Mouse (Mus musculus): ENCODE results near the gene Serinc5. TPM values are rescaled to one million over a fixed set of nuclear protein-coding genes. Genes with fewer than 3 reads are reported as not detected.

Gene Serinc5
- total RNA-seq (2023) = 36.1 to 41.3 TPM (median 36.5 TPM) in 4 replicates

DNA sequence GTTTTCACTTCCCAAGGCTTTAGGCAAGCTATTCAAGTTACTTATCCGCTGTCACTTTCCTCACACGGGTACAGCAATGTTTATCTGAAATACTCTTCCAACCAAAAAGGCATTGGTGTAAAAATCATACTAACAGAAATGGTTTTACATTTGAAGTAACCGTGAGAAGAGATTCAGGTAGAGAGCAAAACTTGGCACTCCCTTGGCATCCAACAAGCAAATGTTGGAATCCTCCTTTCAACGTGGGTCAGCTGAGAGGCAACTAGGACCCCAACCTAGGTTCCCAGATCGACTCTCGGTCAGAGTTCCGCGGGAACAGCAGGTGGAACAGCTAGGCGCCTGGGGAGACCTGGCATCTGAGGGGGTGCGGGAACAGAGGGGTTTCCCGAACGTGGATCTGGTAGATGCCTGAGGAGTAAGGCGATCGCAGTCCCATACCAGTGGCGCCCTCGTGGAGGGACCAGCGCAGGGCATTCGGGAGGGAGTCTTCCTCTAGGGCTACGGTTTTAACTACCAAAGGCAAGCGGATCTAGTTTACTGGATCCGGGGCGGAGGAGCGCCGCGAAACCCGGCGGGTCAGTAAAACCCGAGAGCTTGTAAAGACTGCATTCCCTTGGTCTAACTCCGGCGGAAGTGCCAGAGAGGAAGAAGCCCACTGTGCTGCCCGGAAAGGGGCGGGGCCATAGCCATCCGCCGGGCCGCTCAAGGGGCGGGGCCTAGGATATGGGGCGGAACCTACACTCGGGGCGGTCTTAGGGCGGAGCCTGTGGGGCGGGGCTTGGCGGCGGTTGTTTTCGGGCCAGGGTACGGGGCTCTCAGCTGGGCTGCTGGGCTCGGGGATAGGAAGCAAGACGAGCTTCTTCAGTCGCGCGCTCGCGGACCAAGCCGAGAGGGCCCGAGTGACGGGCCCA is at the start of gene Serinc5:
Gene Serinc5, plus strand, starts transcription at position 781 of the 911 bp plus-strand sequence.

DNA sequence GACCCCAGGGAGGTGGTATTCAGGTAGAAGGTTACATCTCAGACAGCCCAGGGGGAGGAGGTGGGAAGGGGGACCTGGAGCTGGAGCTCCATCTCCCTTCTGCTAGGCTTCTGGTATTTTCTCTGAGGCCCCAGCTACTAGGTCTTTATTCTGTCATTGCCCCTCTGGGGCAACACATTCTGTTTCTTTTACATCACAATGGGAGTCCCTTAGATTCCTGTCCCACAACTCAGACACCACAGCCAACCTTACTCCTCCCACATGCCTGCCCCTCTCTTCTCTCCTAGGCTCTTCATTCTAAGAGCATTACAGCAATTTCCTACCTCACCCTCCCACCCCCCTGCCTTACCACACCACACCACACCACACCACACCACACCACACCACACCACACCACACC is 34.8 kb upstream of the Serinc5 start, which contains the start of gene Spz1:
Gene Spz1, minus strand, starts transcription at position 101 of the 400 bp plus-strand sequence.

Other genes with a start within 250 kb of the Serinc5 start
- not detected in 4 replicates for gene Ankrd34b, start 185.2 kb upstream of the Serinc5 start, total RNA-seq (2023)
- 1.9 to 2.2 TPM (median 2.1 TPM) in 4 replicates for gene Fam151b, start 127.1 kb upstream of the Serinc5 start, total RNA-seq (2023)
- 16.4 to 26.8 TPM (median 22.4 TPM) in 4 replicates for gene Zfyve16, start 80.2 kb upstream of the Serinc5 start, total RNA-seq (2023)
- gene Spz1, start 34.9 kb upstream of the Serinc5 start, total RNA-seq (2023) = not detected in 4 replicates
- not detected in 4 replicates for gene Thbs4, start 183.7 kb downstream of the Serinc5 start, total RNA-seq (2023)
- gene Mtx3, start 233.7 kb downstream of the Serinc5 start, total RNA-seq (2023) = 15.0 to 22.2 TPM (median 19.0 TPM) in 4 replicates